Mouse (Mus musculus) E14TG2a.4 (cell line): ENCODE results near the gene Fgf15.

Source experiments
- H3K27me3 ChIP-seq: 2 replicates; pipeline ENCODE4 v1.6.1; 2014; ENCODE audit warnings: low read length, control low read depth; ENCODE audit not compliant: insufficient read depth
- H3K36me3 ChIP-seq: 2 replicates; pipeline ENCODE4 v1.6.1; 2014; ENCODE audit warnings: low read length, control low read depth; ENCODE audit not compliant: insufficient read depth
- H3K4me1 ChIP-seq: replicated peaks from 2 replicates; pipeline ENCODE4 v1.6.1; 2014; ENCODE audit warnings: low read depth, low read length, control low read depth
- H3K4me3 ChIP-seq: replicated peaks from 2 replicates; pipeline ENCODE4 v1.5.1; 2014; ENCODE audit warnings: mild to moderate bottlenecking, low read length
- H3K9me3 ChIP-seq: 2 replicates; pipeline ENCODE4 v1.6.1; 2014; ENCODE audit warnings: low read length, control low read depth
- CTCF ChIP-seq: conservative IDR thresholded peaks from 2 replicates; pipeline ENCODE4 v1.5.1; 2014; ENCODE audit warnings: low read length
- NANOG ChIP-seq: IDR thresholded peaks from 2 replicates; pipeline ENCODE4 v1.6.1; 2014; ENCODE audit warnings: borderline replicate concordance, low read length, mixed read lengths
- POU5F1 ChIP-seq: IDR thresholded peaks from 2 replicates; pipeline ENCODE4 v1.6.1; 2014; ENCODE audit warnings: low read length, borderline replicate concordance

Fgf15 gene

DNA sequence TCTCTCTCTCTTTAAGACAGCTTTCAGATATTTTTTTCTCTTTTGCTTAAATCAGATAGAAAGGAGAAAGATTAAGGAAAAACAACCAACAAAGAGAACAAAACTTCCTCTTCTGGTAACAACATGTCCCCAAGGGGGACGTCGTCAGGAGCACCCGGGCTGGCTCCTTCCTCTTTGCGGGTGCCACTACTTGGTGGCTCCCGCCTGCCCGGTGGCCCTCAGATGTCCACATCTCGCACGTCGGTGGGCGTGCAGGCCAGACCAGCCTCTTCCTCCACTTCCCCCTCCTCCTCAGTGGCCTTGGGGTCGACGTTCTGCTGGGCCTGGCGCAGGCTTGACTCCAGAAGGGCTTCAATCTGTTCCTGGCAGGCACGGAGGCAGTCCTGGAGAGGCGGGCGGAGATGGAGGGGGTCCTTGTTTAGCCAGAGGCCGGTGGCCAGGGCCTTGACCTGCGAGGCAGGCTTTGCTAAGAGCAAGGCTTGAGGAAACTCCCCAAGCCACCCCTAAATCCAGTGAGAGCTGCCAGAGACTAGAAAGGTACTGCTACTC lies 36.1 kb downstream of the Fgf15 start:
- Histone ChIP-seq H3K27me3 (no peaks in the 10 kb centered on the region), H3K9me3 (no peaks in the 10 kb centered on the region), H3K4me3 (no peak overlapping the region), H3K36me3 (peaks cover 94% of the 10 kb centered on the region), H3K4me1 (peaks cover 81% of the 10 kb centered on the region)
- TF ChIP-seq POU5F1 (no peak), NANOG (no peak), CTCF (no peak)

DNA sequence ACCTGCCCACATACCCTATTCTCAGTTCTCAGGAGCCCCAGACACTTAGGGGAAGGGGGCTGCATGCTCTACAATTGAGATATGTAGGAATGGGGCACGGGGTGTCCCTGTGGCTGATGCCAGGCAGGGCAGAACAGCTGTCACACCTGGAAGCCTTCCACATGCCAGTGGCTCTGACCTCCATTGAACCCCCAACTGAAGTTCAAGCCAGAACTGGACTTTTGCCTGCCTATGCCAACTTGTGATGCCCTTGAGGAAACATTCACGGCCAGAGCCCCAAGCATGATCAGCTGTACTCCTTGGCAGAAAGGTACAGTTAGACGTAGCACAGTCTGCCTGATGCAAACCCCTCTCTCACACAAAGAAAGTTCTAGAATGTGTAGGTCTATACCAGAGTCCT lies 37.0 kb downstream of the Fgf15 start:
- no peak for TF ChIP-seq NANOG
- no peak for TF ChIP-seq POU5F1
- no peak for TF ChIP-seq CTCF
- H3K4me1 ChIP-seq = peaks cover 87% of the 10 kb centered on the region
- H3K27me3 ChIP-seq = 0 out of 2 replicates have a peak, but pooled peaks cover 5% of the 10 kb centered on the region
- no peaks in the 10 kb centered on the region for H3K9me3 ChIP-seq
- H3K4me3 ChIP-seq = no peak overlapping the region
- H3K36me3 ChIP-seq = peaks cover 92% of the 10 kb centered on the region

DNA sequence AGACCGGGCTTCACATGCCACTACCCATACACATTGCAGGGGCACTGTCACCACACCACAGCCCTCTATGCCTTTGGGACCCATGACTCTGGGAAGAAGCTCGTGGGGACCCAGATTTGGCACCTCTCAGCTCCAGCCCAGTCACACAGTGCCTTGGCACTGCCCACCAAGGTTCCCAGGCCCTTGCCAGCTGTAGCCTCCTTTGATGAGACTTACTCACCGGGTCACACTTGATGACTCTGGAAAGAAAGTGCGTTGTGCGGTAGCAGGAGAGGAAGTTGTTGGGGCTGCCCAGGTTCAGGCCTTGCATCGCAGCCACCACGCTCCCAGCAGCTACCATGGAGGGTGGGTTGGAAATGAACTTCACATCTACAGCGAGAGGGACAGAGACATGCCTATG lies 37.5 kb downstream of the Fgf15 start:
- Histone ChIP-seq H3K4me1 (peaks cover 85% of the 10 kb centered on the region), H3K27me3 (peaks cover 9% of the 10 kb centered on the region), H3K9me3 (no peaks in the 10 kb centered on the region), H3K4me3 (no peak overlapping the region), H3K36me3 (peaks cover 87% of the 10 kb centered on the region)
- no peak for TF ChIP-seq CTCF
- no peak for TF ChIP-seq POU5F1
- TF ChIP-seq NANOG = no peak

DNA sequence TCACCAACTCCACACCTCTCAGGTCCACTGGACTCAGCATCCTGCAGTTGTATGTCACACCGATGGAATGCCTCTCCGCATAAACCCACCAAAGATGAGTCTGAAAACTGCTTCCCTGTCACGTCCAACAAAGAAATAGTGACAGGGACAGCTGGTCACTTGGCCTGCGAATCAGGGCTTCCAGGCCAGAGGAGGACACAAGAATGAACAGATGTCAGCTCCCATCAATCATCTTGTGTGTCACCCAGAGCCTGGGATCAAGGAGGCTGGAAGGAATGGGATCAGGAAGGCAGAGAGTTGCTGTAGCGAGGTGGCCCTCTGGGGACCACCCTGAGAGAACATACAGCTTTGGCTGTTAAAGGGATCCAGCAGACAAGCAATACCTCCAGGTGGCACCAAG lies 38.6 kb downstream of the Fgf15 start:
- peaks cover 78% of the 10 kb centered on the region for H3K4me1 ChIP-seq
- peaks cover 76% of the 10 kb centered on the region for H3K36me3 ChIP-seq
- peaks cover 15% of the 10 kb centered on the region for H3K27me3 ChIP-seq
- TF ChIP-seq NANOG (no peak), POU5F1 (no peak), CTCF (no peak)
- no peaks in the 10 kb centered on the region for H3K9me3 ChIP-seq
- H3K4me3 ChIP-seq = no peak overlapping the region

DNA sequence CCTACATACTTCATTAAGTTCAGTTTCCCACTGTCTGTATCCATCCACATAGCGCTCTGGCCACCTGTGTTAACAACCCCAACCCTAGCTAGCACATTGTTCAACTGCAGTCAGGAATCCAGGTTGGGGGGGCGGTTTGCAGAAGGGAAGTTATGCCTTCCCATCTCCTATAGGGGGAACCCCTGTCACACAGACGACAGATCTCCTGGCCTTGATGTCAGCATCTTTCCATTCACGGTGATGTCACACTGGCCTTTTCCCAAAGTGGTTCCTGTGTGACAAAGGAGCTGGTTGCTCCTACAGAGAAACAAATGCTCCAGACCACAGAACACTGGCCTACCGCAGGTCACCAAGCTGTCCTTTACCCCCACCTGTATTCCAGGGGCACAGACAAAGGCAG lies 39.2 kb downstream of the Fgf15 start:
- H3K36me3 ChIP-seq = peaks cover 71% of the 10 kb centered on the region
- TF ChIP-seq POU5F1 (no peak), NANOG (no peak), CTCF (peak; percentile 11; the same call in 1 of the 2 replicates)
- H3K4me1 ChIP-seq = peaks cover 79% of the 10 kb centered on the region
- H3K4me3 ChIP-seq = no peak overlapping the region; the same call in 1 of the 2 replicates
- H3K27me3 ChIP-seq = peaks cover 15% of the 10 kb centered on the region
- H3K9me3 ChIP-seq = no peaks in the 10 kb centered on the region

DNA sequence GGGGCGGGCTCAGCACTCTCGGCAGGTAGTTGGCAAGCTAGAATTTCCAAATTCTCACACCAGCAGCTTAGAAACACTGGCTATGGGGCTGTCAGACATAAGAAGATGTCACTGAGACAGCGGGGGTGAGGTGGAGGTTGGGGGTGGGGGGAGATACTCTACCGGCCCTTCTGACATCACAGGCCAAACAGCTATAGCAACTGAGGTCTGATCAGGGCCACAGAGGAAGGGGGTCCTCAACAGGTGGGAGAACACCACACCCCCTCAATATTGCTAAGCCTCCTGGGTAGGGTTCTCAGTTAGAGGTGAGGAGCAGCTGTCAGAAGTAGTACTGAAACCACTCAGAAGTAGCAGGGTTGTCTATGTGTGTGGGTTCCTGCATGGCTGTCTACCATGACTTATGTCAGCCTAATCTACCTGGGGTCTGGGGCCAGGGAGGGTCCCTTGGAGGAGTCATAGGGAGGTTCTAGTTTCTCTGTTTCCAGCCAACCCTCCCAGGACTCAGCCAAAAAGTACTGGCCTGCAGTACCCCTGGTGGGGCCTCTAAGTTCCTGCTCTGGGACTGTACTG lies 40.1 kb downstream of the Fgf15 start:
- Histone ChIP-seq H3K9me3 (no peaks in the 10 kb centered on the region), H3K36me3 (peaks cover 64% of the 10 kb centered on the region), H3K4me1 (peaks cover 76% of the 10 kb centered on the region), H3K27me3 (peaks cover 15% of the 10 kb centered on the region), H3K4me3 (peak overlapping the region; percentile 92; the same call in 1 of the 2 replicates)
- TF ChIP-seq CTCF = no peak
- no peak for TF ChIP-seq NANOG
- TF ChIP-seq POU5F1 = no peak

DNA sequence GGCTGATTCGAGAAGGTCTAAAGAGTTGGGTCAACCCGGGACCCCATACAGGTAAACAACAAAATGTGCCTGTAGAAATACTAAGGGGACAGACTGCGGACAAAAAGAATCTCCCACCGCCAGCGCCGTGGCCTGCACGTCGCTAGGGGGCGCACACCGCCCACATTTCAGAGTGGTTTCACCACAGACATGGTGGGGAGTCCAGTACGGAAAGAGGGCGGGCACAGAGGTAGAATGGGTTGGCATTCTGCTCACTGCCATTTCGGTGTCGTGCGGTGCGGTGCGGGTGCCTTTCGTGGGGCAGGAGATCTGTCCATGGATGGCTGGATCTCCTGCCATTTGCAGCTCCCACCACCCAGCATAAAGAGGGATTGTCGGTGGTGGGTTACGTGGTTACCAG lies 41.2 kb downstream of the Fgf15 start:
- Histone ChIP-seq H3K4me3 (peak overlapping the region; percentile 92), H3K9me3 (no peaks in the 10 kb centered on the region), H3K4me1 (peaks cover 74% of the 10 kb centered on the region), H3K27me3 (peaks cover 15% of the 10 kb centered on the region), H3K36me3 (peaks cover 55% of the 10 kb centered on the region)
- TF ChIP-seq POU5F1 = no peak
- TF ChIP-seq CTCF = peak; percentile 89

DNA sequence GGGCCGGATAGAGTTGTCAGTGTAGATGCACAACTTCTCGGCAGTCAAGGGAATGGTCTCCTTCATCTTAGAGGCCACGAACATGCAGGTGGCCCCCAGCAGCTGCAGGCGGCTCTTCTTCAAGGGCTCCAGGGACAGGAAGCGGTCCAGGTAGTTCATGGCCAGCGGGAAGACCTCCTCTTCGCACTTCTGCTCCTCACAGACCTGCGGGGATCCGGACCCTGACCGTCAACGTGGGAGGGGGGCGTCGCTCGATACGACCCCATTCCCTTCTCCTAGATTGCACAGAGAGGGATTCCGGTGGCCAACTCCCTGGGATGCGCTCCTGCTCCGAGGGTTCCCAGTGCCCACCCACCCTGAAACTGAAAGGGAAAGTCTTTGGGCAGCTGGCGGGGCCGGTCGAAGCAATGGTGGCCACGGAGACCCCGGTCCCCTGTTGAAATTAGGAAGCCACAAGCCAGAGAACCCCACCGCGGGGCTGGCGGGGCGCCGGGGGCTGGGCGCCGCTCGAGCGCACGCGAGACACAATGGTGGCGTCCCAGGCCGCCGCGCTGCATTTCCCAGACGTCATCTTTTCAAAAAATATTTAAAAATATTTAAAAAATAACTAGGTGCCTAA lies 41.7 kb downstream of the Fgf15 start:
- H3K4me3 ChIP-seq = peak overlapping the region; percentile 92
- peaks cover 50% of the 10 kb centered on the region for H3K36me3 ChIP-seq
- no peaks in the 10 kb centered on the region for H3K9me3 ChIP-seq
- peaks cover 74% of the 10 kb centered on the region for H3K4me1 ChIP-seq
- TF ChIP-seq CTCF = no peak
- TF ChIP-seq POU5F1 = no peak
- TF ChIP-seq NANOG = no peak
- H3K27me3 ChIP-seq = peaks cover 15% of the 10 kb centered on the region
